Mouse (Mus musculus): ENCODE data around the gene Arid2.

DNA sequence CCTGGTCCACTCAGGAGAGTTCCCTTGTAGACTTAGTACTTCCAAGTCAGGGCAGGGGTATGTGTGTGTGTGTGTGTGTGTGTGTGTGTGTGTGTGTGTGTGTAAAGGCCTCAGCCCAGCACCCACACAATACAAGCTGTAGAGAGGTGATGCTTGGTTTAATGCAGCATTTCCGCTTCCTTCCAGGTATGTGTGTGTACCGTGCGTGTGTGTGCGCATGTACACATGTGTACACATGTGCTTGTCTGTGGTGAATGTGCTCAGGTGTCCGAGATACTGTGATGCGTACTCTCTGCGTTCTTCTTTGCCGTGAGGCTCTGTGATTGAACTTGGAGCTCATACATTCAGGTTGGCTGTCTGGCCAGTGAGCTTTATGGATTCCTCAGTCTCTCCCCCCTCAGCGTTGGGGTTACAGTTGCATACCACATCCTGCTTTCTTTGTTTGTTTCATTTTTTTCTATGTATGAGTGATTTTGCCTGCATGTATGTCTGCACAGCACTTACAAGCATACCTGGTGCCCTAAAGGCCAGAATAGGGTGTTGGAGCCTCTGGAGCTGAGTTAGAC, 10.4 kb downstream of the Arid2 start:
- TF ChIP-seq CTCF (IDR thresholded peaks at IDR 0.05; ENCODE audit: extremely low read depth, insufficient read depth, insufficient read length, insufficient replicate concordance) (no peak), POLR2A (IDR thresholded peaks at IDR 0.05; ENCODE audit: low read depth, low read length) (no peak)
